Mouse (Mus musculus): ENCODE measurements around the gene Grid2. TPM values are rescaled to one million over a fixed set of nuclear protein-coding genes. Genes with fewer than 3 reads are reported as not detected.

Gene Grid2
- total and polyA plus RNA-seq, 2 experiments: not detected

DNA sequence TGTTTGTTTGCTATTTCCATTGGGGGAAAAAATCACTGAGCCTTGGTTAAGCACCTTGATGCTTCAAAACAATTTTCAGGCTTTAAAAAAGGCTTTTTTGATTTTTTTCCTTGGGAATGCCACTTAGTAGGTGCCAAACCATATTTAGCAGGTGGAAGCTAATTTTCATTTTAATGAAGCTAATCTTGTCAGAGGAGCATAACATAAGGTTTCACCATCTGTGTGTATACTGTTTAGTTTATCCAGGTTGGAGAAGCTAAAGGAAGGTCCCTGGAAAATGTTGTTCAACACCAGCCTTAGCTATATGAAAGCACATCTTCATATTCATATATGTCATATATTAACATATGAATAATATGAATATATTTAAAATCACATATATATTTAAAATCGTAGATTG lies 161.9 kb downstream of the Grid2 start:
- Histone ChIP-seq H3K36me3 (ENCODE audit: control insufficient read depth, insufficient read depth, low read length) (no peaks in the 10 kb centered on the region), H3K27ac (replicated peaks; ENCODE audit: insufficient read depth, low read depth, low read length) (no peak overlapping the region), H3K79me2 (ENCODE audit: control insufficient read depth, insufficient read depth, low read length) (no peaks in the 10 kb centered on the region), H3K4me3 (ENCODE audit: insufficient read depth, low read depth, low read length) (no peak overlapping the region), H3K27me3 (ENCODE audit: control insufficient read depth, insufficient read depth, low read length) (0 out of 2 replicates have a peak, but pooled peaks cover 2% of the 10 kb centered on the region), H3K4me1 (ENCODE audit: control insufficient read depth, insufficient read depth, low read length) (no peaks in the 10 kb centered on the region), H3K9ac (ENCODE audit: low read depth, low read length) (no peak overlapping the region)
- no peak for DNase-seq (ENCODE audit: extremely low read depth, low read depth, low spot score)
- no peak for TF ChIP-seq CTCF (IDR thresholded peaks at IDR 0.05; ENCODE audit: low read depth, low read length)
- TF ChIP-seq POLR2A (IDR thresholded peaks at IDR 0.05; ENCODE audit: extremely low read depth, insufficient read depth, low read length): no peak
- 57% methylated on average over 1 of the region's 1 CpGs for WGBS

DNA sequence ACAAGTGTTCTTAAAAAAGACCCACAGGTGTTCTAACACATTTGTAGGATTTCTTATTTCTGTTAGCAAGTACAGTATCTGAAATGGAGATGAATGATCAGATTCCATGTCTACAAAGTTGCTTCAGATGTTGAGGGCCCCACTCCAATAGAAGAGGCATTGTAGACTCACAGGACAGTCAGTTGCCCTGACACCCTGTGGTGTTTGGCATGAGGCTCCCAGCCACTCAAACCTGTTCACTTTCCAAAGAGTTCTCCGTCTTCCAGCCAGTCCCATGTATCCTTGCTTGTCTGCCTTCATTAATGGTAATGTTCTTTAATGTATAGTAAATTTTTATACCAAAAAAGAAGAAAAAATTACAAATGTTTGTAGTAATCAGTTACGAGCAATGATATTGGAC lies 177.1 kb downstream of the Grid2 start:
- H3K79me2 ChIP-seq (ENCODE audit: control insufficient read depth, insufficient read depth, low read length): no peaks in the 10 kb centered on the region
- H3K27ac ChIP-seq (replicated peaks; ENCODE audit: insufficient read depth, low read depth, low read length): no peak overlapping the region
- no peaks in the 10 kb centered on the region for H3K27me3 ChIP-seq (ENCODE audit: control insufficient read depth, insufficient read depth, low read length)
- no peak overlapping the region for H3K9ac ChIP-seq (ENCODE audit: low read depth, low read length)
- H3K36me3 ChIP-seq (ENCODE audit: control insufficient read depth, insufficient read depth, low read length): no peaks in the 10 kb centered on the region
- WGBS: 76% methylated on average over 2 of the region's 2 CpGs
- no peaks in the 10 kb centered on the region for H3K4me1 ChIP-seq (ENCODE audit: control insufficient read depth, insufficient read depth, low read length)
- DNase-seq (ENCODE audit: extremely low read depth, low read depth, low spot score): no peak
- TF ChIP-seq POLR2A (IDR thresholded peaks at IDR 0.05; ENCODE audit: extremely low read depth, insufficient read depth, low read length): no peak
- no peak for TF ChIP-seq CTCF (IDR thresholded peaks at IDR 0.05; ENCODE audit: low read depth, low read length)
- no peak overlapping the region for H3K4me3 ChIP-seq (ENCODE audit: insufficient read depth, low read depth, low read length)

GRCm38 (mm10) chr6:63448175-63448574 lies 192.5 kb downstream of the Grid2 start:
- no peak for TF ChIP-seq POLR2A (IDR thresholded peaks at IDR 0.05; ENCODE audit: extremely low read depth, insufficient read depth, low read length)
- TF ChIP-seq CTCF (IDR thresholded peaks at IDR 0.05; ENCODE audit: low read depth, low read length): no peak
- DNase-seq (ENCODE audit: extremely low read depth, low read depth, low spot score): no peak
- H3K27ac ChIP-seq (replicated peaks; ENCODE audit: insufficient read depth, low read depth, low read length): no peak overlapping the region
- H3K79me2 ChIP-seq (ENCODE audit: control insufficient read depth, insufficient read depth, low read length): no peaks in the 10 kb centered on the region
- no peaks in the 10 kb centered on the region for H3K27me3 ChIP-seq (ENCODE audit: control insufficient read depth, insufficient read depth, low read length)
- H3K36me3 ChIP-seq (ENCODE audit: control insufficient read depth, insufficient read depth, low read length): no peaks in the 10 kb centered on the region
- whole genome bisulfite sequencing: 71% methylated on average over 2 of the region's 2 CpGs
- no peaks in the 10 kb centered on the region for H3K4me1 ChIP-seq (ENCODE audit: control insufficient read depth, insufficient read depth, low read length)
- no peak overlapping the region for H3K4me3 ChIP-seq (ENCODE audit: insufficient read depth, low read depth, low read length)
- no peak overlapping the region for H3K9ac ChIP-seq (ENCODE audit: low read depth, low read length)

DNA sequence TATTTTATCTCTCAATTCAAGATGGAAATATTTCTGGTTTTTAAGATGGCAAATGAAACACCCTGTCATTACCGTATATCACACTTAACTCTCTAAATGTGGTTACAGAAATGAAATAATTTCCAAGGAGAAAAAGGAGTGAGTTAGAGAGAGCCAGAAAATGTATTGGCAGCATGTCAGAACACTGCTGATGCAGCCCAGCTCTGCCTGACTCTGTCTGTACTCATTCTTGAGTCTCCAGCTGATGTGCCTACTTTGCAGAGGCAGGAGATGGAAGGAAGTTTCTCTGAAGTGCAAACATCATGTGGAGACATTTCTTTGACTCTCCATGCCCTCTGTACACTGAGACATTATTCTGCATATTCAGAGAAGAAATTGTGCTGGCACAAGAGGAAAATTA lies 226.5 kb downstream of the Grid2 start:
- no peak overlapping the region for H3K27ac ChIP-seq (replicated peaks; ENCODE audit: insufficient read depth, low read depth, low read length)
- H3K9ac ChIP-seq (ENCODE audit: low read depth, low read length): no peak overlapping the region
- no peaks in the 10 kb centered on the region for H3K27me3 ChIP-seq (ENCODE audit: control insufficient read depth, insufficient read depth, low read length)
- no peak for DNase-seq (ENCODE audit: extremely low read depth, low read depth, low spot score)
- H3K4me1 ChIP-seq (ENCODE audit: control insufficient read depth, insufficient read depth, low read length): no peaks in the 10 kb centered on the region
- H3K79me2 ChIP-seq (ENCODE audit: control insufficient read depth, insufficient read depth, low read length): no peaks in the 10 kb centered on the region
- H3K4me3 ChIP-seq (ENCODE audit: insufficient read depth, low read depth, low read length): no peak overlapping the region
- no peak for TF ChIP-seq POLR2A (IDR thresholded peaks at IDR 0.05; ENCODE audit: extremely low read depth, insufficient read depth, low read length)
- TF ChIP-seq CTCF (IDR thresholded peaks at IDR 0.05; ENCODE audit: low read depth, low read length): no peak
- no peaks in the 10 kb centered on the region for H3K36me3 ChIP-seq (ENCODE audit: control insufficient read depth, insufficient read depth, low read length)
- 86% methylated on average over 1 of the region's 1 CpGs for WGBS

DNA sequence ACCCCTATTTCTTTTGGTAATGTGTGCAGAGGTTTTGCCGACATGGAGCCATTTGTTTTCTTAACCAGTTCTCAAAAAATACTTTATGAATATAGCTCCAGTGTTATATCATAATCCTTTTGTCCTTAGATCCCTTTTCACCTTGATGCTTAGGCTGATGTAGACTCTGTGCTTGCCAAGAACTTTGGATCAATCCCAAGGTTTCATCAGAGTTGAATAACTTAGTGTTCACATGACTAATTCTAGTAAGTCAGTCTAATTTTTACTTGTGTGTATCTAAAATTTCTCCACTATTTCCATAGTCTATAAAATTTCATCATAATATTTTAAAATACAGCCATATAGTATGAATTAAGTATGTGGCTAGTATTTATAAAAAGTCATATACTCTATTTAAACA lies 259.3 kb downstream of the Grid2 start:
- DNase-seq (ENCODE audit: extremely low read depth, low read depth, low spot score): peak; percentile 71
- Histone ChIP-seq H3K4me3 (ENCODE audit: insufficient read depth, low read depth, low read length) (no peak overlapping the region), H3K36me3 (ENCODE audit: control insufficient read depth, insufficient read depth, low read length) (no peaks in the 10 kb centered on the region), H3K27me3 (ENCODE audit: control insufficient read depth, insufficient read depth, low read length) (no peaks in the 10 kb centered on the region), H3K79me2 (ENCODE audit: control insufficient read depth, insufficient read depth, low read length) (no peaks in the 10 kb centered on the region), H3K27ac (replicated peaks; ENCODE audit: insufficient read depth, low read depth, low read length) (no peak overlapping the region), H3K9ac (ENCODE audit: low read depth, low read length) (no peak overlapping the region), H3K4me1 (ENCODE audit: control insufficient read depth, insufficient read depth, low read length) (no peaks in the 10 kb centered on the region)
- TF ChIP-seq POLR2A (IDR thresholded peaks at IDR 0.05; ENCODE audit: extremely low read depth, insufficient read depth, low read length): no peak
- TF ChIP-seq CTCF (IDR thresholded peaks at IDR 0.05; ENCODE audit: low read depth, low read length): no peak
- WGBS: 95% methylated on average over 1 of the region's 1 CpGs

GRCm38 (mm10) chr6:63515957-63516356 lies 260.3 kb downstream of the Grid2 start:
- no peak overlapping the region for H3K4me3 ChIP-seq (ENCODE audit: insufficient read depth, low read depth, low read length)
- 77% methylated on average over 6 of the region's 6 CpGs for WGBS
- no peak overlapping the region for H3K9ac ChIP-seq (ENCODE audit: low read depth, low read length)
- DNase-seq (ENCODE audit: extremely low read depth, low read depth, low spot score): no peak
- no peaks in the 10 kb centered on the region for H3K79me2 ChIP-seq (ENCODE audit: control insufficient read depth, insufficient read depth, low read length)
- no peaks in the 10 kb centered on the region for H3K4me1 ChIP-seq (ENCODE audit: control insufficient read depth, insufficient read depth, low read length)
- no peaks in the 10 kb centered on the region for H3K36me3 ChIP-seq (ENCODE audit: control insufficient read depth, insufficient read depth, low read length)
- TF ChIP-seq CTCF (IDR thresholded peaks at IDR 0.05; ENCODE audit: low read depth, low read length) (no peak), POLR2A (IDR thresholded peaks at IDR 0.05; ENCODE audit: extremely low read depth, insufficient read depth, low read length) (no peak)
- H3K27me3 ChIP-seq (ENCODE audit: control insufficient read depth, insufficient read depth, low read length): no peaks in the 10 kb centered on the region
- H3K27ac ChIP-seq (replicated peaks; ENCODE audit: insufficient read depth, low read depth, low read length): no peak overlapping the region
